Mouse (Mus musculus): Measurements from ENCODE around the gene Cdc42ep3. TPM values are rescaled to one million over a fixed set of nuclear protein-coding genes. Genes with fewer than 3 reads are reported as not detected.

The Cdc42ep3 gene
- polyA plus RNA-seq, 1 experiment from 2014 or later = 61.4 TPM

DNA sequence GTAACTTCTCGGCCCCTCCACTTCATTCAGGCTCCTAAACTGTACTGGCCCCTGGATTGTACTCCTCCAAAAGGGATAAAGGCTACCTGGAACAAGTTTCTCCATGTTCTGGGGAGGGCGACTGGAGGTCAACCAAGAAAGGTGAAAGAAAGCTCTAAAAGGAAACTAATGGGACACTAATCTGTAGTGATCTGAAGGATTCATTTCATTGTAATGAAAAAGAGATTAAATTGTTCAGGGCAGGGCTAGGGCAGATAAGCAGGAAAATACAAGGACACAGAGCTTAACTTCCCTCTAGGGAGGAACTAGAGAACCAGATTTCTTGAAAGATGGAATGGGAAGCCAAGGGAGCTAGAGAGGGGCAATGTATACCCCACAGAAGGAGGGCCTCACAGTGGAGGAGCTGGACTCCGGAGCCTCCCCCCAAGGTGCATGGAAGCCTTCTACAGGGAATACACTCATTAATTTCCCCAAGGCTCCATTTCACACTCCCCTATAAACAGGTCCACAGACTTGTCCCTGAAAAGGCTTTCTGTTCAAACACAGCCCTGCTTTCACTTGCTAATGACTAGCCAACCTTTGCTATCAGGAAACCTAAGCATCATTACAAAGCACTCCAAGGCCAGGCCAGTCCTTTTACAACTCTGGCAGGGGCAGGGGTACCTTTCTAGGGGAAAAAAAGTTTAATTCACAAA is 12.1 kb downstream of the Cdc42ep3 start:
- no peak for ATAC-seq (ENCODE audit: insufficient number of reproducible peaks, insufficient read depth, low FRiP score, low TSS enrichment, low read depth)
- Histone ChIP-seq H3K36me3 (0 out of 2 replicates have a peak, but pooled peaks cover 12% of the 10 kb centered on the region), H3K4me2 (no peak overlapping the region), H3K4me3 (no peak overlapping the region), H3K9ac (no peak overlapping the region), H3K27me3 (no peaks in the 10 kb centered on the region), H3K9me3 (no peaks in the 10 kb centered on the region), H3K27ac (no peak overlapping the region), H3K4me1 (peaks cover 14% of the 10 kb centered on the region)
- WGBS = 50% methylated on average over 3 of the region's 3 CpGs

DNA sequence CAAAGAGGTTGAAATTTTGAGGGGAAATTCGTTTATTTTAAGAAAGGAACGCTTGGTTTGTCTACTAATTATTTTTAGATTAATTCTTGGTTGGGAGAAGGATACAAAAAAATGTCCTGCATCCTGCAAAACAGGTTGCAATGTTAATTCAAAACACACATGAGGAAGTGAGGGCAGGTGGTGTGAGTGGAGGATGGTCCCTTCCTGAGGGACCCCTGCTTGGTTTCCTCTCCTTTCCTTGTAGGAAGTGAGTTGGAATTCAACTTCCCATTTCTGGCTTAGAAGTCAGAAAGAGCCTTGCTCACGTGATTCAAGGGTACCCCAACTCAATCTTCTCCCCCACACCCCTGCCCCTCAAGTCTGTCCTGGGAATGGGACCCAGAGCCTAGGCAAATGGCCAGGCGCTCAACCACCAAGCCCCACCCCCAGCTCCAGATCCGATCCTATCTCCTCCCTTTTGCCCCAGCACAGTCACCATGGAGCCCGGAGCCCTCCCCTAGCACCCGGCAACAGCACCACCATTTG is 12.9 kb downstream of the Cdc42ep3 start:
- no peaks in the 10 kb centered on the region for H3K9me3 ChIP-seq
- H3K9ac ChIP-seq = no peak overlapping the region
- H3K4me2 ChIP-seq = no peak overlapping the region
- H3K27ac ChIP-seq = no peak overlapping the region
- H3K4me3 ChIP-seq = no peak overlapping the region
- 67% methylated on average over 7 of the region's 7 CpGs for WGBS
- no peak for ATAC-seq (ENCODE audit: insufficient number of reproducible peaks, insufficient read depth, low FRiP score, low TSS enrichment, low read depth)
- peaks cover 14% of the 10 kb centered on the region; the same call in 1 of the 2 replicates for H3K36me3 ChIP-seq
- H3K27me3 ChIP-seq = no peaks in the 10 kb centered on the region
- H3K4me1 ChIP-seq = peaks cover 9% of the 10 kb centered on the region

DNA sequence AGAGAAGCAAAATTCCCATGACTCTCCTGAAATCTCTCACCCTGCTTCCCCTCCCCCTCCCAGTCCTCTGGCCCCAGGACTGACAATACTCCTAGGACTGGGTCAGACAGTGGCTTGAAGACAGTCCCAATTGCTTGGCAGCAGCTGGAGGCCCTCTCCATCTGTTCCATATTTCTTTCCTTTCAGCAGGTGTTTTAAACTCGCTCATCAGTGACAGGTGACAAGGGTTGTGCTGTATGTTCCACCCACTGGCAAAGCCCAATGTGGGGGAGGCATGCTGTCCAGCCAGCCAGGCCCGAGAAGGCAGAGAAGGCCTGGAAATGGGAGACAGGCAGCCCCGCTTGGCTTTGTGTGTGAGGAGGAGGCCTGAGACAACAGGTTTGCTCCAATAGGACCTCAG is 17.4 kb downstream of the Cdc42ep3 start:
- 77% methylated on average over 3 of the region's 3 CpGs for WGBS

DNA sequence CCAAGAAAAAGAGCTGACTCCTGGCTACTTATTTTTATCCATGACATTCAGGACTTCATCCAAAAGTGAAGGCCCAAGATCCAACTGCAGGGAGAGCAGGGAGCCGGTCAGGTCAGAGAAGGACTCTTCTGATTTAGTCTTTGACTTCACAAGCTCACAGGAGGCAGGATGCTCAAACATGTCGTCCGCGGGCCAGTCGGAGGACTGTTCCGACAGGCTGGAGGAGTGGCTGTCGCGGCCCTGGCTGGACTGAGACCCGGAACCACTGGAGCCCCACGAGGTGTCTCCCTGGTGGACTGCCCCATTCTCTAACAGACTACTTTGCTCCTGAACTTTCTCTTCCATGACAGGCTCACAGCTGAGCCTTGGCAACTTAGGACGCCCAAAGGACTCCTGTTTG is 20.2 kb downstream of the Cdc42ep3 start:
- Histone ChIP-seq H3K36me3 (peaks cover 29% of the 10 kb centered on the region), H3K27me3 (no peaks in the 10 kb centered on the region), H3K9ac (no peak overlapping the region), H3K4me1 (peaks cover 5% of the 10 kb centered on the region; the same call in 1 of the 2 replicates), H3K9me3 (no peaks in the 10 kb centered on the region), H3K4me2 (no peak overlapping the region), H3K4me3 (no peak overlapping the region), H3K27ac (no peak overlapping the region)
- 90% methylated on average over 11 of the region's 11 CpGs for WGBS
- no peak for ATAC-seq (ENCODE audit: insufficient number of reproducible peaks, insufficient read depth, low FRiP score, low TSS enrichment, low read depth)

More for the DNA sequence above, 17.4 kb downstream of the Cdc42ep3 start:
- Histone ChIP-seq H3K36me3 (peaks cover 37% of the 10 kb centered on the region), H3K27ac (no peak overlapping the region), H3K4me3 (no peak overlapping the region), H3K9me3 (no peaks in the 10 kb centered on the region), H3K27me3 (no peaks in the 10 kb centered on the region), H3K4me2 (no peak overlapping the region), H3K4me1 (peaks cover 8% of the 10 kb centered on the region; the same call in 1 of the 2 replicates), H3K9ac (no peak overlapping the region)
- no peak for ATAC-seq (ENCODE audit: insufficient number of reproducible peaks, insufficient read depth, low FRiP score, low TSS enrichment, low read depth)

DNA sequence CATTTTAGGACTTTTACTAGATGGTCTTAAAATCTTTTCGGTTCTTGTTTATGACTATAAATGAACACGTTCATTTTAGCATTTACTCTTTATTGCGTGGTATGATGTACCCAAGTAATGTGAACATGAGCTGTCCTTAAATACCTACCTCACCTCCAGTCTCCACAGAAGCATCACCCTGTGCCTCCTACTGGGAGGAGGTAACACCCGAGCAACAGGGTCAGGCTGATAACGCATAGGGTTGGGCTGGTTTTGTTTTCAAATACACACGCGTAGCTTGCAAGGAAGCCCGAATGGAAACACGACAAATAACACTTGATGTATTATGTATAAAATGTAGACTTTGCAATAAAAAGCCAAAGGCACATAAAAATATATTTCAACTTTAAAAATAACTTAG is 21.2 kb downstream of the Cdc42ep3 start:
- Histone ChIP-seq H3K4me3 (no peak overlapping the region), H3K27ac (no peak overlapping the region), H3K36me3 (peaks cover 25% of the 10 kb centered on the region), H3K9me3 (no peaks in the 10 kb centered on the region), H3K4me2 (no peak overlapping the region), H3K4me1 (peaks cover 5% of the 10 kb centered on the region; the same call in 1 of the 2 replicates), H3K9ac (no peak overlapping the region), H3K27me3 (no peaks in the 10 kb centered on the region)
- WGBS = 87% methylated on average over 9 of the region's 9 CpGs
- no peak for ATAC-seq (ENCODE audit: insufficient number of reproducible peaks, insufficient read depth, low FRiP score, low TSS enrichment, low read depth)

DNA sequence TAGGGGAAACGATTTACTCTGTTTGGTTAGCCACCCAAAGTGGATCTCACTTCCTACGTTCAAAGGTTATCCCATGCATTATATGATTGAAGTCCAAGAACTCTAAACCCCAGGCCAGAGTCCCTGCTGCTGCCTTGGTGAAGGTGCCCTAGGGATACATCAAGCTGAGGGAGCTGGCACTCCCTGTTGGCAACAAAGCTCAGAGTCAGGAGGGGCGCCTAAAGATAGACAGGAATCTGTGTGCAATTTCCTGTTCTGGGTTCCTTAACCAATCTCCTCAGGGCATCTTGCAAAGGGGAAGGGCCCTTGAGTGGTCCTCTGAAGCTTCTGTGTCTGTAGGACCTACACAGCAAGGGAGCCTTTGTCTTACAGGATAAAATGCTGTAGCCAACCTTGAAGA is 22.0 kb downstream of the Cdc42ep3 start:
- no peak overlapping the region for H3K4me2 ChIP-seq
- H3K27me3 ChIP-seq = no peaks in the 10 kb centered on the region
- no peak overlapping the region for H3K27ac ChIP-seq
- H3K4me3 ChIP-seq = no peak overlapping the region
- no peaks in the 10 kb centered on the region for H3K9me3 ChIP-seq
- no peak overlapping the region for H3K9ac ChIP-seq
- H3K4me1 ChIP-seq = peaks cover 3% of the 10 kb centered on the region; the same call in 1 of the 2 replicates
- peaks cover 25% of the 10 kb centered on the region for H3K36me3 ChIP-seq
- 67% methylated on average over 3 of the region's 3 CpGs for WGBS
- ATAC-seq (ENCODE audit: insufficient number of reproducible peaks, insufficient read depth, low FRiP score, low TSS enrichment, low read depth) = no peak

DNA sequence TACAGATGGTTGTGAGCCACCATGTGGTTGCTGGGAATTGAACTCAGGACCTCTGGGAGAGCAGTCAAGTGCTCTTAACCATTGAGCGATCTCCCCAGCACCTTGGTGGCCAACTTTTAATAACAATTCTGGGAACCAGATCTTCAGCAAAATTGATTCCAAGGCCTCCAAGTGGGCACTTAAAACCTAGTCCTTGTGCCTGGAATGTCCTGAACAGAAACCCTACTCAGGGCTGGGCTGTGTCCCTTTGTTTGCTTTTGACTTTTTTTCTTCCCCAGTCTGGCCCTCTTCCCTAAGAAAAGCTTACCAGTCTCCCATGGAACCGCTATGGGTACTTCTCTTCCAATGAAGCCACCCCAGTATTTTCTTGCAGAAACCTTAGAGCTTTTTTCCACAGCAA is 24.5 kb downstream of the Cdc42ep3 start:
- 98% methylated on average over 2 of the region's 2 CpGs for WGBS
- Histone ChIP-seq H3K4me3 (no peak overlapping the region), H3K9ac (no peak overlapping the region), H3K4me2 (no peak overlapping the region), H3K27ac (no peak overlapping the region), H3K36me3 (peaks cover 13% of the 10 kb centered on the region), H3K9me3 (no peaks in the 10 kb centered on the region), H3K27me3 (no peaks in the 10 kb centered on the region), H3K4me1 (peaks cover 3% of the 10 kb centered on the region; the same call in 1 of the 2 replicates)
- no peak for ATAC-seq (ENCODE audit: insufficient number of reproducible peaks, insufficient read depth, low FRiP score, low TSS enrichment, low read depth)

DNA sequence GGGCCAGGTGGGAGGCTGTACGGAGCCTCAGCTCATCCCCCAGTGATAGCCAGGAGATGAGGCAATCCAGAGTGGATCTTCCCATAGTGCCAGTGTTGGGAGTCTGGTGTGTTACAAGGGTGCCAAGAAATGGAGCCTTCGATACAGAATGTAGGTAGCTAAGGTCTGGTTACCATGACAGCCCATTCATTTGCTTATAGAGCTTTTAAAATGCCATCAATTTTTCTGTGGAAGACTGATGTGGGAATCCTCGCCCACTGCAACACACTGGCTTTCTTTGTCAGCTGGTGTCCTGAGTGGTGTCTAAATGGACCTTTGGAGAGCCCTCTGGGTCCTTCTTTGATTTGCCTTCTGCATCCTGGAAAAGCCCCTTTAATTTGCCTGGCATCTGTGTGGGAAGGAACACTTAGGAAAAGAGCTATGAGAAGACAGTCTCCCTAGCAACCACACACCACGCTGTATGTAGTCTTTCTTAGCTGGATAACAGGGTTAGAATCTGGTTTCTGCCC is 28.0 kb downstream of the Cdc42ep3 start:
- Histone ChIP-seq H3K36me3 (no peaks in the 10 kb centered on the region), H3K9ac (no peak overlapping the region), H3K4me1 (no peaks in the 10 kb centered on the region), H3K9me3 (no peaks in the 10 kb centered on the region), H3K27me3 (no peaks in the 10 kb centered on the region), H3K4me2 (no peak overlapping the region), H3K27ac (no peak overlapping the region), H3K4me3 (no peak overlapping the region)
- 80% methylated on average over 4 of the region's 4 CpGs for WGBS
- no peak for ATAC-seq (ENCODE audit: insufficient number of reproducible peaks, insufficient read depth, low FRiP score, low TSS enrichment, low read depth)

DNA sequence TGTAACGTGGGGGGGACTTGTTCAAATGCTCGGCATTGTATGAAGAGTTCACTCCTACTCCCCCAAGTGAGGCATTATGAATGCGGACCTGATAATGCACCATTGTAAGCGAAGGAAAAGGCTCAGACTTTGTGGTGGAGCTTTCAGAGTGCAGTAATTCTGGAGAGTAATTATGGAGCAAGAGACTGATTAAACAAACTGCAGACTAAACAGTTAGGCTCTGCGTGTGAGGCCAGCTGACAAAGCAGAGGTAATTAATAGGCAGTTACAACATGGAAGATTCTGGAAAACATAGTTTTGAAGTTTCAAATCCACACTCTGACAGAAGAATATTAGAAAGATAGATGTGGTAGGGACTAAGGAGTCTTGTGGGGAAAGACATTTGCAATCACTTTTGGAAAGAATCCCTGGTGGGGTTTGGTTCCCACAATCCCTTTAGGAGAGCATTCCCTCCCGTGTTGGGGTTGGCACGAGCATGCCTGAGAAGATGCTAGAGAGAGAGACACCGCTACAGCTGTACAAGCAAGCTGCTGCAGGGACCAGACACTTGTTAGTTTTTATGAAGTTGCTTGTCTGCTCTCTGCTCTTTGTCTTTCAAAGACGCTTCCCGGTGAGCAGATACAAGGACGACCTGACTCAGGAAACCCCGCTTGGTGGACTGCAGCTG is 37.7 kb downstream of the Cdc42ep3 start:
- 66% methylated on average over 12 of the region's 12 CpGs for WGBS

DNA sequence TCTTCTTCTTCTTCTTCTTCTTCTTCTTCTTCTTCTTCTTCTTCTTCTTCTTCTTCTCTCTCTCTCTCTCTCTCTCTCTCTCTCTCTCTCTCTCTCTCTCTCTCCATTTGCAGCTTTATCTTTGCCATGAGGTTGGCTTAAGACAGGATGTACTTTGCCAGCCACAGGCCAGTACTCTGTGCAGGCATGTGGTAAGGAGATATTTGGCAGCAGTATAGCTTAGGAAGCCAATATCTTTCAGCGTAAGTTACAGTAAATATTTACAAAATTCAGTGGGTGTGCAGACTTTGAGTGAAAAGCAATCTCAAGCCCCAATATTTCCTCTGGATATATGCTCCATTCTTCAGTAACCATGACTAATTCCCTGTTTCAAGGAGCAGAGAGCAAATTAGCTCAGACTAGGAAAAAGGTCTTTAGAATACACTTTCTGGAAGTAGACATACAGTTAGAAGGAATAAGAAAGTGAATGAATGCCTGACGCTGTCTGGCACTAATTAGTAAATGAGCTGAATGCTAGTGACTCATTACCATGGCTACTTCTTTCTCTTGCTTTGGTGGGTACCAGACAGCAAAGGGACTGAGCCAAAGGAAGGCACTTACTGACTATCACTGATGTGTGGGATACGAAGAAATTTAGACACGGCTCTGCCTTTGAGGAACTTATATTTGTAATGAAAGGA is 39.3 kb downstream of the Cdc42ep3 start:
- no peaks in the 10 kb centered on the region for H3K9me3 ChIP-seq
- no peaks in the 10 kb centered on the region for H3K36me3 ChIP-seq
- no peak for ATAC-seq (ENCODE audit: insufficient number of reproducible peaks, insufficient read depth, low FRiP score, low TSS enrichment, low read depth)
- H3K4me2 ChIP-seq = no peak overlapping the region
- H3K4me1 ChIP-seq = peaks cover 18% of the 10 kb centered on the region
- no peak overlapping the region for H3K9ac ChIP-seq
- H3K4me3 ChIP-seq = no peak overlapping the region
- no peaks in the 10 kb centered on the region for H3K27me3 ChIP-seq
- H3K27ac ChIP-seq = peak overlapping the region; percentile 39; the same call in 1 of the 2 replicates
- WGBS = 53% methylated on average over 4 of the region's 4 CpGs

More for the DNA sequence above, 37.7 kb downstream of the Cdc42ep3 start:
- Histone ChIP-seq H3K9ac (no peak overlapping the region), H3K4me1 (peaks cover 18% of the 10 kb centered on the region), H3K27ac (peak overlapping the region; percentile 39; the same call in 1 of the 2 replicates), H3K9me3 (no peaks in the 10 kb centered on the region), H3K4me3 (no peak overlapping the region), H3K27me3 (no peaks in the 10 kb centered on the region), H3K4me2 (no peak overlapping the region), H3K36me3 (no peaks in the 10 kb centered on the region)
- no peak for ATAC-seq (ENCODE audit: insufficient number of reproducible peaks, insufficient read depth, low FRiP score, low TSS enrichment, low read depth)

DNA sequence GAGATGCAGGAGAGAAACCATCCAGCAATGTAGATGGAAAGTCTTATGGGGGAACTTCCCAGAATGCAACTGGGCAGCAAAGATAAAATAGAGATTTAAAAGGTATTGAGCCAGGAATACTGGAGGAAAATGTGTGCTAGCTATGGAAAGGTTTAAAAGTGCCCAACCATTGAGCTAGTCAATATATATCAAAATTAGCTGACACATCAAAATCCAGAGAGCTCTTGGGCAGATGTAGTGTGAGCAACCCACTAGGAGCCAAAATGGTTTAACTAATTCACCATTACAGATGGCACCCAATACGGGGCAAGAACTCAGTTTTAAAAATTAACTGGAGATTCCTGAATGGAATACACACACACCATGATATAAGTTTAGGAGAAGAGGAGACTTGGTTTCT is 44.4 kb downstream of the Cdc42ep3 start:
- H3K4me2 ChIP-seq = no peak overlapping the region
- H3K9me3 ChIP-seq = no peaks in the 10 kb centered on the region
- H3K27ac ChIP-seq = no peak overlapping the region
- H3K9ac ChIP-seq = no peak overlapping the region
- no peak overlapping the region for H3K4me3 ChIP-seq
- no peaks in the 10 kb centered on the region for H3K36me3 ChIP-seq
- no peak for ATAC-seq (ENCODE audit: insufficient number of reproducible peaks, insufficient read depth, low FRiP score, low TSS enrichment, low read depth)
- H3K27me3 ChIP-seq = no peaks in the 10 kb centered on the region
- peaks cover 5% of the 10 kb centered on the region for H3K4me1 ChIP-seq
- 93% methylated on average over 1 of the region's 1 CpGs for WGBS
